Mouse (Mus musculus) limb, embryonic 11.5 days (tissue): Measurements from ENCODE around the gene Scarf1. TPM values are rescaled to one million over a fixed set of nuclear protein-coding genes. Genes with fewer than 3 reads are reported as not detected.

Experiments
- ATAC-seq: fragments of 200-750 bp; cut with Nextera tagmentation; 2 replicates; pipeline ENCODE4 v1.8.0; 2017; ENCODE audit warnings: low read depth; ENCODE audit not compliant: insufficient number of reproducible peaks, low FRiP score, low TSS enrichment
- DNase-seq: peaks from one replicate; pipeline ENCODE4 v3.0.0-alpha.2; 2015; ENCODE audit warnings: low spot score
- H3K27ac ChIP-seq: fragments of 300-500 bp; sonication (generic); replicated peaks from 2 replicates; pipeline ENCODE4 v1.5.1; 2014; ENCODE audit warnings: low read depth, mild to moderate bottlenecking, low read length
- H3K27me3 ChIP-seq: fragments of 300-500 bp; sonication (generic); 2 replicates; pipeline ENCODE4 v1.6.1; 2014; ENCODE audit warnings: mild to moderate bottlenecking, low read length, mixed read lengths; ENCODE audit not compliant: control insufficient read depth, insufficient read depth
- H3K36me3 ChIP-seq: fragments of 300-500 bp; sonication (generic); 2 replicates; pipeline ENCODE4 v1.6.1; 2014; ENCODE audit warnings: mild to moderate bottlenecking, low read length, moderate library complexity, mixed read lengths; ENCODE audit not compliant: control insufficient read depth, insufficient read depth
- H3K4me1 ChIP-seq: fragments of 300-500 bp; sonication (generic); 2 replicates; pipeline ENCODE4 v1.6.1; 2014; ENCODE audit warnings: low read length, mixed read lengths; ENCODE audit not compliant: control insufficient read depth, insufficient read depth
- H3K4me2 ChIP-seq: fragments of 300-500 bp; sonication (generic); 2 replicates; pipeline ENCODE4 v1.6.1; 2014; ENCODE audit warnings: low read depth, mild to moderate bottlenecking, moderate library complexity; ENCODE audit not compliant: severe bottlenecking
- H3K4me3 ChIP-seq: fragments of 300-500 bp; sonication (generic); 2 replicates; pipeline ENCODE4 v1.5.1; 2014; ENCODE audit warnings: low read depth, low read length
- H3K9ac ChIP-seq: fragments of 300-500 bp; sonication (generic); 2 replicates; pipeline ENCODE4 v1.6.1; 2014; ENCODE audit warnings: mild to moderate bottlenecking, low read length
- H3K9me3 ChIP-seq: fragments of 300-500 bp; sonication (generic); 2 replicates; pipeline ENCODE4 v1.6.1; 2016; ENCODE audit warnings: low read length; ENCODE audit not compliant: control insufficient read depth
- WGBS: fragments of 180-500 bp; shearing (Covaris S2); extraction: QIAGEN DNeasy Blood & Tissue Kit; methylation state at CpG from one replicate; pipeline ENCODE4 v1.1.7; 2014; 5-methylcytosine and 5-hydroxymethylcytosine counted together
- polyA plus RNA-seq: library from polyadenylated mRNA; unstranded; fragments of >200 nt; fragmentation: Nextera tagmentation; extraction: Ambion mirVana; gene quantifications from 2 replicates; pipeline ENCODE4 v1.2.1, GENCODE M21; 2014

Gene Scarf1
- polyA plus RNA-seq, 1 experiment from 2014 or later: 4.5 TPM

DNA sequence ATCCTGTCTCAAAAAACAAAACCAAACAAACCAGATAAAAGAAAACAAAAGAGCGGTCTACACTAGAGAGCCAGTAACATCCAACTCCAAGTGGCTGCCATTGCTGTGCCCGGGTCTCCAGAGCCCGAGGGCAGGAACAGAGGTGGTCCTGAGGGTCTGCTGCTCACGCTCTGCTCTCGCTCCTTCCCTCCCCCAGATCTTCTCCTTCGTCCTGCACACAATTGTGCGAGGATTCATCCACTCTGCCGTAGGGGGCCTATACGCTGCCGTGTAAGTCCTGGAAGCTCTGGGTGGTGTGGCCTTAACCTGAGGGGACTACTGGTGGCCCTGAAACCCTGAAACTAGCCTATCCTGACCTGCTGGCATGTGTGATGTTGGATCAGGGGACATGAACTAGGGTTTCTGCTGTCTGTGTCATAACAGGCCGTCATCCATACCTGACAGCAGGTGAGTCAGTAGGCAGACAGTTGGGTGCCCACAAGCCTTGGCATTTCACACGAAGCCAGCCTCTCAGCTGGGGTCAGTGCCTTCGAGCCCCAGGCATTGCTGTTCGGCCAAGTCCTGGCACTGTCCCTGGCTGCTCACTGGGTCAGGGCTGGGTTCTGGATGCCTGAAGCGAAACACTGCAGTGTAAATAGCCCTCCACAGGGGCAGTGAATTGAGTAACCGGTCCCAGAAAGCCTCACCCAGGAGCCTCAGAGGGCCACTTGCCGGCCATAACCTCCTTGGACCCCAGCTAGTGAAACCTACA lies 57.2 kb downstream of the Scarf1 start:
- Histone ChIP-seq H3K4me1 (peaks cover 6% of the 10 kb centered on the region), H3K27ac (no peak overlapping the region), H3K27me3 (no peaks in the 10 kb centered on the region), H3K36me3 (no peaks in the 10 kb centered on the region), H3K9me3 (no peaks in the 10 kb centered on the region), H3K4me3 (no peak overlapping the region), H3K4me2 (no peak overlapping the region), H3K9ac (no peak overlapping the region)
- WGBS: 90% methylated on average over 17 of the region's 17 CpGs
- DNase-seq: no peak
- ATAC-seq: no peak

DNA sequence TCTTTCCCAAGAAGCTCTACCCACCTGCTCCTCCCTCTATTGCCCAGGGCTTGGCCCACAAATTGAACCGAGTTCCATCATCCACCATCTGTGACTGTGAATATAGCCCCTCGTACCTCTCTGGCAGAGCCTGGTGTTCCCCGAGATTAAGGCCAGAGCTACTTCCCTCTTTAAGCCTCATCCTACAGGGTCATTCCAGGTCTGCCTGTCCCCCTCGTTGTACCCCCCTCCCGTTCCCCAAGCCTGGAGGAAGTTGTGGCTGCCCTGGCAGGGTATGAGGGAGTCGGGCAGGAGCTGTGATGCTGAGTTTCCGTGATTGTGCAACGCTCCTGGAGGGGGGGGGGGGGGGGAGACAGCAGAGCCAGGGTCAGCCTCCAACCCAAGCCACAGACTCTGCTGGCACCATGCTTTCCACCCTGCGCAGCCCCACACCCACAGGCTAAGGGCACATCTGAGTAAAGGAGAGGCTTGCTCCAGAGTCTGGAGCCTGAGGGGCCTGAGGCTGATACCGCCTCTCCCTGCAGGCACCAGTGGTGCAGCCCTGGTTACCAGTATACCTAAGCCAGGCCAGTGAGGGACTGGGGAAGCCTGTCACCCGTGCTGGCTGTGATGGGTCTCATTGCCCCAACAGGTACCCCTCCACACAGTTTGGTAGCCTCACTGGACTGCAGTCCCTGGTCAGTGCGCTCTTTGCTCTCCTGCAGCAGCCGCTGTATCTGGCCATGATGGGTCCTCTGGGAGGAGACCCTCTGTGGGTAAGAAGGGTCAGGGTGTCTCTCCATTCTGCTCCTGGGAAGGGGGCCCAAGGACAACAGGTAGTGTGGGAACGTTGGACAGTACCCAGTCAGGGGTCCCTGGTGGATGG lies 58.0 kb downstream of the Scarf1 start:
- Histone ChIP-seq H3K27me3 (no peaks in the 10 kb centered on the region), H3K9ac (no peak overlapping the region), H3K36me3 (no peaks in the 10 kb centered on the region), H3K27ac (no peak overlapping the region), H3K4me2 (no peak overlapping the region), H3K9me3 (no peaks in the 10 kb centered on the region), H3K4me3 (no peak overlapping the region), H3K4me1 (peaks cover 6% of the 10 kb centered on the region)
- 82% methylated on average over 13 of the region's 14 CpGs for whole genome bisulfite sequencing
- DNase-seq (no peak), ATAC-seq (no peak)

DNA sequence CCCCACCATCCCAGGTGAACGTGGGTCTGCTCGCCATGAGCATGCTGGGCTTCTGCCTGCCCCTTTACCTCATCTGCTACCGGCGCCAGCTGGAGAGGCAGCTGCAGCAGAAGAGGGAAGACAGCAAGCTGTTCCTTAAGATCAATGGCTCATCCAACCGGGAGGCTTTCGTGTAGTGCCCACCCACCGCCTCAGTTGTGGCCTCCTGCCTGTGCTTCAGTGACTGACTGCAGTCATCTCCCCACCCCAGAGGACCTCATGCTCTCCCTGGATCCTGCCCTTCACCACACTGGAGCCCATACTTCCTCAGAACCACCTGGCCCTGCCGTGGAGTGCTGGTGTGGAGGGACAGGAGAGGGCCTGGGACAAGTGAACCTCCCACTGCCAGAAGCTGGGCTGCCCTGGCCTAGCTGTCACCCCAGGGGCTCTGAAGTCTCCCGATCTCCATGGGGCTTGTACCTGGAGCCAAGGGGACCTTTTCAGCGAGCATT lies 59.0 kb downstream of the Scarf1 start:
- ATAC-seq (0 out of 2 replicates have a peak, but pooled peaks have one; percentile 31), DNase-seq (peak; percentile 34)
- H3K9me3 ChIP-seq: no peaks in the 10 kb centered on the region
- no peak overlapping the region for H3K4me3 ChIP-seq
- peak overlapping the region; percentile 1 for H3K9ac ChIP-seq
- 14% methylated on average over 10 of the region's 10 CpGs for WGBS
- H3K27me3 ChIP-seq: no peaks in the 10 kb centered on the region
- no peak overlapping the region for H3K27ac ChIP-seq
- no peak overlapping the region for H3K4me2 ChIP-seq
- H3K36me3 ChIP-seq: no peaks in the 10 kb centered on the region
- H3K4me1 ChIP-seq: peaks cover 6% of the 10 kb centered on the region

DNA sequence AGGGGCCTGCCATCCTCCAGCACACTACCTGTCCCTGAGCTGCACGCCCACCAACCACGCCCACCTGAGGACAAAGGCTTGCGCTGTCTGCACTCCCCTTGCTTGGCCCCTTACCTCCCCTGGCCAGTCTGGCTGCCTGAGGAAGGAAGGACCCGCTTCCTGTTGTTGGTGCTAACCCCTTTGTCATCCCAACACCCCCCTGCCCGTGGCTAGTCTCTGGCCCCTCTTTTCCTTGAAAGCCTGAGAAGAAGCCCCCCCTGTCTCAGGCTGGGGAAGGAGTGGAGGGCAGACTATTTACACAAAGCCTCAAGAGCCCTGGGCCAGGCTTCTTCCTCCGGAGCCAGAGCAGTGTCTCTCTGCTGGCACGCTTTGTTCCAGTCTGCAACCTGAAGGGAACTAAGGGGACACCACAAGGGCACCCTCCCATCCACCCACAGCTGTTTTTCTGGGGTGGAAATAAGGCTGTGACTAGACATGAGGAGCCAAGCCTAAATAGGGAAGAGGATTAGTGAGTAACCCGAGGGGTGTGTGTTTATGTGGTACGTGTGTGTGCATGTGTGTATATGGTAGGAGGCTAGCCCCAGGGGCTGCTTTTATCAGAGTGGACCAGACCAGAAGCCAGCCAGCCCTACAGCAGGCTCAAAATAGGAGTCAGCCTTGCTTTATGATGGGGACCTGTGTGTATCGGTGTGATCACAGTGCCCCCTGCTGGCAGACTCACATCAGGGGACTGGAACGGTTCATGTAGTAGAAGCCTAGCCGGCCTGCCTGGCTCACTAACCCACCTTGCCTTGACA lies 59.7 kb downstream of the Scarf1 start:
- ATAC-seq (peak; percentile 89), DNase-seq (peak; percentile 99)
- WGBS: 10% methylated on average over 12 of the region's 12 CpGs
- Histone ChIP-seq H3K27me3 (no peaks in the 10 kb centered on the region), H3K36me3 (no peaks in the 10 kb centered on the region), H3K9me3 (no peaks in the 10 kb centered on the region), H3K4me2 (no peak overlapping the region), H3K27ac (no peak overlapping the region), H3K9ac (peak overlapping the region; percentile 1), H3K4me3 (no peak overlapping the region), H3K4me1 (peaks cover 6% of the 10 kb centered on the region)

DNA sequence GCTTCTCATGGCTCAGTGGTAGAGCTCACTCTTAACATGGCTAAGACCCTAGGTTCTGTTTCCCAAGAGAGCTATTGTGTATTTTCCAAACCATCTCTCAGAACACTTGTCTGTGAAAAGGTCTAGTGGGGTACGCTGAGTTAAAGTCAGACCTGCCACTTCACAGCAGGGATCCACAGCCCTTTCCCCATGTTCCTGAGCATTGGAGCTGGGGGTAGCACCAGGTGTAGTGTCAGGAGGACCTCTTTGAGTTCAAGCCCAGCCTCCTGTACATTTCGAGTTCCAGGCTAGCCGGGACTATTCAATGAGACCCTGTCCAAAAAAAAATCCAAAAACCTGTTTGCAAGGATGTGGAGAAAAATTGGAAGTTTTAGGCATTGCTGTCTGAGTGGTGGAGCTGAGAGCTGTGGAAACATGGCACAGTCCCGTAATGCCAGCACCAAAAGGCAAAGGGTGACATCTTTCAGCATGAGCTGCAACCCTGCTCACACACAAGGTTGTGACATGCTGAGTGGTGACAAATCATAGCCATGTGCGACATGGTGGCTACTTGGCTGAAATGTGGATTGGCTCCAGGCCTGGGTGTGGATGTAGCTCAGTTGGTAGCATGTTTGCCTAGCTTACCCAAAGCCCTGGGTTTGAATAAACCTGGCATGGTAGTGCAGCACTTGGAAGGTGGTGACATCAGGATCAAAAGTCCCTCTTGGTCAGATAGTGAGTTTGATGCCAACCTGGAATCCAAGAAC lies 61.2 kb downstream of the Scarf1 start:
- ATAC-seq (no peak), DNase-seq (no peak)
- Histone ChIP-seq H3K9me3 (no peaks in the 10 kb centered on the region), H3K4me3 (no peak overlapping the region), H3K36me3 (no peaks in the 10 kb centered on the region), H3K9ac (no peak overlapping the region), H3K27ac (no peak overlapping the region), H3K27me3 (no peaks in the 10 kb centered on the region), H3K4me2 (no peak overlapping the region), H3K4me1 (peaks cover 6% of the 10 kb centered on the region)
- 76% methylated on average over 5 of the region's 5 CpGs for WGBS

DNA sequence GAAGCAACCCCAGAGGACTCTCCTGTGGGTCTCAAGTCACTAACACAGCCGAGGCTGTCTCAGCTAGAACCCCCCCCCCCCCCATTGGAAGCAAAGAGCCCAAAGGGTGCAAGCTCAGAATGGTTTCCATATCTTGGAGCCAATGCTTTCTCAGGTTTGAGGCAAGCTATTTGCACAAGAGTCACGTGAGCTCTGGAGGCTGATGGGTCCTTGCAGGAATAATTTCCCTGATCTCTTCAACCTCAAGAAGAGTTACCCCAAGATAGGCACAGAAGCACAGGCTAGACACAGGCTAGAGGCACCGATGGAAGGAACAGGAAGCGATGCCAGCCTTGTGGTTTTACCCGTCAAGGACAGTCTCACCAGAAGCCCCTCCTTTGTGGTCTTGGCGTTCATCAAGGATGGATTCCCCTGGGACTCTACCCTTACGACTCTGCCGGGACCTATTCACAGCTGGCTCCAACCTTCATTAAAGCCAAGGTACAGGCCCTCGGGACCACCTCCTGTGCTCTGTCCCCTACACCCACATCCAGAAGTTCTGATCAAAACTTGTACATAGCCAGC lies 62.3 kb downstream of the Scarf1 start:
- DNase-seq: no peak
- H3K4me2 ChIP-seq: no peak overlapping the region
- no peak overlapping the region for H3K4me3 ChIP-seq
- 82% methylated on average over 9 of the region's 9 CpGs for WGBS
- no peaks in the 10 kb centered on the region for H3K9me3 ChIP-seq
- H3K4me1 ChIP-seq: peaks cover 6% of the 10 kb centered on the region
- H3K27me3 ChIP-seq: no peaks in the 10 kb centered on the region
- no peaks in the 10 kb centered on the region for H3K36me3 ChIP-seq
- no peak for ATAC-seq
- no peak overlapping the region for H3K27ac ChIP-seq
- H3K9ac ChIP-seq: no peak overlapping the region
